Mouse (Mus musculus) left cerebral cortex, adult 9 months (tissue): ENCODE measurements around the gene Atp1a4.
"Not testable (repeated sequence)": the region's sequence is repeated elsewhere in the genome, so short reads cannot be mapped to it uniquely, and the experiment has no call there.

Experiments used
- DNase-seq, 2 experiments: peaks; one replicate each; pipeline ENCODE4 v3.0.0; 2022; ENCODE audit warnings: low spot score in 2 of 2

Gene Atp1a4

DNA sequence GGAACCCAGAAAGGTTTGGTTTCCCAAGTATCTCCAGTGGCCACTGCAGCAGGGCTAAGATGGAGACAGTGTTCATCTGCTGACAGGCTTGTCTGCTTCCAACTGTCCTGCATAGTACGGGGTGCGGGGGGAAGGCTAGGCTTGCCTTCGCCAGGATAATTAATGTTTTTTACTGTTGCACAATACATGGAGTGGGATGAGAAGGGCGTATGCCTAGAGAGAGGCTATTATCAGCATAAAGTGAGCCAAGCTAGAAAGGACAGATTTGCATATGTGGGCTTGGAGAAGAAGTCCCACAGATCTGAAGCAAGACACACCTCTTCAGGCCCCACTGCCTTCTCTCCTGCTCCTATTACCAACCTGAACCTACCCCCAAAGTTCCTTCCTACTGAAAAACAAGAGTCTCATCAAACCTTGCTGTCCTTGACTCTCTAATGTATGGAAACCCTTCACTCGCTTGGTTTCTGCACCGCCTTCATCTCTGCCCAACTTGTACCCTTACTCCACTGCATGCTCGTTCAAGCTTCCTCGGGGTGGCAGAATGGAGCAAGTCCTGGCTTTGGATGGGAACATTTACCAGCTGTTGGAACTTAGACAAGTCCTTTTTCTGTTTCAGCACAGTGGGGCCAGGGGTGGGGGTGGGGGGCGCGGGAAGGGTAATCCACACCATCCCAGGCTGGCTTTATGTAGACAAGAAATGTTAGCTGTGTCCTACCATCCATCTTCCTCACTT is 23.5 kb upstream of the Atp1a4 start:
- peak; percentile 62 to 69 for DNase-seq

DNA sequence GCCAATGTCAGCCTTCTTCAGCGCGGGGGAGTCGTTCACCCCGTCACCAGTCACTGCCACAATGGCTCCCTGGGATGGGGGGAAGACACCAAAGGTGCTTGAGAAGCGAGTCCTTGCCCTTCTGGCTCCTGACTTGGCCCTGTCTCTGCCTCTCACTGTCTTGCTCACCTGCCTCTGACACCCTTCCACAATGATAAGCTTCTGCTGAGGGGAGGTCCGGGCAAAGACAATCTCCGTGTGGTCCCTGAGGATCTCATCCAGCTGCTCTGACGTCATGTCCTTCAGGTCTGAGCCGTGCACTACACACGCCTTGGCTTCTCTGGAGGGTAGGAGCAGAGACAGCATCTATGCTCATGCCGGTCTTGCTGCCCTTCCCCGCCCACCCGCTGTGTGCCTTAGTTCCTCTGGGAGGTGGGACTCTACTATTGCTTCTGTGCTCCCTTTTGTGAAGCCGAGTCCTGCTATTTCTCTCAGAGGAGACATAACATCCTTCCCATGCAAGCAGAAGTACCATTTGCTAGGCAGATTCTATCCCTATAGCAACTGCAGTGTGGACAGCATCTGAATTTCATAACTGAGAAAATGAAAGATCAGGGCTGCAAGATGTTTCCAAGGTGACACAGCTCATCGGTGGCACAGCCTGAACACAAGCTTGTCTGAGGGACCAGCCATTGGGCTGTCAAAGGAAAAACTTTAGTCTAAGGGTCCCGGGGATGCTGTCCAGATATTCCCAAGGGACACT is 21.7 kb upstream of the Atp1a4 start:
- no peak for DNase-seq

DNA sequence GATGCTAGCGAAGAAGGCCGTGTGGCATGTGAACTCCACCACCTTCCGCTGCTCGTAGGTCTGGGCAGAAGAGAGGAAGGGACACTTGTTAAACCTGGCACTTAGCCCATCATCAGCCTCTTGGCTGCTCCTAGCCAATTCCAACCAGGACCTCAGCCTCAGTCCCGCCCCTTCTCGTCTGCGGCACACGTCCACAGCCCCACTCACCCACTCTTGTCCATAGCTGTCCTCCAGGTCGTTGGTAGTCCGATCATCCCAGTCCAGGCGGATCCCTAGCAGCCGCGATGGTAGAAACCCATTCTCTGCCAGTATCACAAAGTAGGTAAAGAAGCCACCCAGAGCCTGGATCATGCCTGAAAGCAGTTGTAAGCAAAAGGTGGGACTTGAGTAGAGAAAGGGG is 20.1 kb upstream of the Atp1a4 start:
- no peak for DNase-seq

DNA sequence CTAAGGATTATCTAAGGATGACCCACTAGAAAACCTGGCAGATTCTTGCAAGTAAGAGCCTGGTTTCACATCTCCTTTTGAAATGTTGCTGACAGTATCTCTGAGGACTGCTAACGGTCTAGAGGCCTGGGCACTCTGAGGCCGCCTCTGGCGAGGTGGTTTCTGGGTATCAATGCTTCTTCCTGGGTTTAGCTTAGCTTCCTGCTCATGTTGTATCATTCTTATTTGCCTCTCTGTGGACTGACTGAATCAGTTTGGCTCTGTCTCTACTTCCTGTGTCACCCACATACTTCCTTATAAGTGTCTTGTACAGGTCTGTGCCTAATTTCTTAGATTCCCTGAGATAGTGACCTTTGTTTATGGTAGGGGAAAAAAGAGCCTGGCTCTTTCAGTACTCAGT is 19.0 kb upstream of the Atp1a4 start:
- no peak for DNase-seq

DNA sequence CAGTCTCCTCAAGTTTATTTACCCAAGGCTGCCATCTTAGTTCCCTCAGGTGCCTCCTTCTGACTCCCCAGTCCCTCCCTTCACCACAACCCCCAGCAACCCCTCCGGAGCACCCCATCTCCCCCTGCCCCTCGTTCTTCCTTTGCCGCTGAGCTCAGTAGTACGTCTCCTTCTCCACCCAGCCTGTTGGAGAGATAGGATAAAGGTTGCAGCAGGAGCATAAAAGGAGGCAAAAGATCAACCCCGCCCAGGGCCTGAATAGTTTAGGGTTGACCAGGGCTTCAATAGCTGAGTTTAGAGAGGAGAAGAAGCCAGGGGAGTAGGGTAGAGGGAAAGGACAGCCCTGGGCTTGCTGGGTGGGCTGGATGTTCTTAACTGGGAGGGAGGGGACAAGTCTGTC is 16.3 kb upstream of the Atp1a4 start:
- no peak for DNase-seq

DNA sequence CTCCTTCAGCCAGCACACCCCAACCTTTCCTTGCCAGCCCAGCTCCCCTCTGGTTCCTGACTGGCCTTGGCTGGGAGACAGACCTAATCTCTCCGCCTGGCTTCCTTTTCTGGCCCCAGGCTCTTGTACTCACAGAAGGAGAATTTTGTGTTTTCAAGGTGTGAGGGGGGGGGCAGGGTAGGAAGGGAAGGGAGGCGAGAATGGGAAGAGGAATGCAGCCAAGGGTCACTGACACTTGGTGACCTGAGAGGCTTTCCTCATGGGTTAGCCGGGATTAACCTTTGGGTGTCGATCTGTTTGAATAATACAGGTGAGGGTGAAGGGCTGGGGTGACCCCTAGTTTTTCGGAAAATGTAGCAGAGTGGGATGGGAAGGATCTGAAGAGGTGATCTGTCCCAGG is 15.9 kb upstream of the Atp1a4 start:
- no peak for DNase-seq

DNA sequence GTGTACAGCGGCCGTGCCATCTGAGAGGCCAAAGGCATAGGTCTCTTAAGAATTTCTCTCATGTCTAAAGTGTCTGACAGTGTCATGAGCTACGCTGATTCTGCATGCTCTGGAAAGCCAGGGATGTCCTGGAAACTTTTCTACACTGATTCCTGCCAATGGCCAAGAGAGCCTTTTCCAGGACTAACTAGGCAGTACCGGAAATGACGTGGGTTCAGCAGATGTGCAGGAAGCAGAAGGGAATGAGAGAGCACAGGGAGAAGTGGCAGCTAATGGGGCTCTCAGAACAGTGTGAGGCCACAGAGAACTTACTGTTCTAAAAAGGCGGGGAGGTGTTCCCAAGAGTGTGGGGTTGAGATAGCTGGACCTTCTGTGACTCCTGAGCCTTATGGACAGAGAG is 15.2 kb upstream of the Atp1a4 start:
- no peak for DNase-seq

DNA sequence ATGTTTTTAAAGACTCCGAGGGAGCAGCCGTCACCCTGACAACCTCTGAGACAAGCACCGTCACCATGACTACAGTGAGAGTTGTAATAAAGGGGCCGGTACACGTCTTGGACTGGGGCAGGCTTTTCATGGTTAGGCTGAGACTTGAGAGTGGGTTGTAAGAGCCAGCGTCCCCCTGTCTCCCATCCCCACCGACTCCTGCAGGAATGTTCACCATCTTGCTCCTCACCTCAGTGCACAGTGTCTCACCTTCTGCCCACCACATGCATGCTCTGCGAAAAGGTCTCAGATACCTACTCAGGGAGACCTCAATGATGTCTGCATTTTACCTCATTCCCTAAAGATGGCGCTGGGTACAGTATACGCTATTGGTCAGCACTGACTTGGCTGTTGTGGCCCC is 13.6 kb upstream of the Atp1a4 start:
- no peak for DNase-seq

DNA sequence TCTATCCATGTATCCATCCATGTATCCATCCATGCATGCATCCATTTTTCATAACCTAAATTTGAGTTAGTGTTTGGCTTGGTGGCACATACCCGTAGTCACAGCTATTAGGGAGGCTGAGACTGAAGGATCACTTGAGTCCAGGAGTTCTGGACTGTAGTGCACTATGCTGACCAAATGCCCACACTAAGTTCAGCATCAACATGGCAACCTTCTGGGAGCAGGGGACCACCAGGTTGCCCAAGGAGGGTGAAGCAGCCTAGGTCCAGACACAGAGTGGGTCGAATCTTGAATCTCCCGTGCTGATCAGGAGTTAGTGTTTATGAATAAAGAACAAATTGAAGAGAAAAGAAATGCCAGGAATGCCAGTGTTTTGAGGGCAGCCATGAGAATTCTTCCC is 13.0 kb upstream of the Atp1a4 start:
- no peak for DNase-seq

DNA sequence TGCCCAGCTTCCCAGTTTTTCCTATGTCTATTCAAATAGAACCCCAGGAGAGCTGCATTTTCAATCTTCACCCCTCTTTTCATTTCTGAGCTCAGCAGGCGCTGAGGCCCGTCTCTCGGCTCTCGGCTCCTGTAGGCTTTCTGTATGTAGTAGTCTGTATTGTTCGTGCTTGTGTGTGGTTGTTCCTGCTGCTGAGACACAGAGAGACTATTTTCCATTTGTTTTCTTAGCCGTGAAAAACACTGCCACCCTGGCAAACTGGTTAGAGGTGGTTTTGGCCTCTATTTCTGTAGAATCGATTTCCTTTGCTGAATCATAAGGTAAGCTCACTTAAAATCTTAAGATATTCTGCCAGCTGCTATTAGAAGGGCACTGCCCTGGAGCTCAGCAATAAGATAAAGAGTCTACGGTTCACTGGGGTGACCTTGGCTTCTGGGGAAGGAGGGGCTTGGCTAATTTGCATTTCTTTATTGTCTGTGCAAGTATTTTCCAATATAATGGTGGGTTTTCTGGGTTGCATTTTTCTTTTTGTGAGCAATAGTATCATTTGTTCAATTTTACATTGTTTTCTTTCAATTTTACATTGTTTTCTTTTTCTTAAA is 3.4 kb upstream of the Atp1a4 start, which contains the start of gene Igsf8:
TSS of gene Igsf8 (plus strand) at position 165 of the 602 bp plus-strand sequence.
- DNase-seq, result no peak

DNA sequence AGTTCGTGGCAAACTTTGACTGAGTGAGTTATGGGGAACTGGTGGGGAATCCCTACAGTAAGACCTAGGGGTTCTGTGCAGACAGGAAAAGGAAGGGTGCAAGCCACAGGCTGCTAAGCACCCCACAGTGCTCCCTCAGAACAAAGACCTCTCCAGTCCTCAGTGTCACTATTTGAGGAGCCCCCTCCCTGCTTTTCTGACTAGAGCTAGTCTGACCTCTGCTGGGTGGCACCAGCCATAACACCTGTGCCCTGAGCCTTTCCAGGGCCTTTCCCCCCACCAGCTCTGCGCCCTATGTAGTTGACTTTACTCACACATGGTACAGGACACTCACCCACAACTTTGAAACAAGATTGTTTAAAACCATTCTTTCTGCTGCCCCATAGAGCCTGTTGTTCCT is 10.5 kb downstream of the Atp1a4 start:
- DNase-seq, result no peak

DNA sequence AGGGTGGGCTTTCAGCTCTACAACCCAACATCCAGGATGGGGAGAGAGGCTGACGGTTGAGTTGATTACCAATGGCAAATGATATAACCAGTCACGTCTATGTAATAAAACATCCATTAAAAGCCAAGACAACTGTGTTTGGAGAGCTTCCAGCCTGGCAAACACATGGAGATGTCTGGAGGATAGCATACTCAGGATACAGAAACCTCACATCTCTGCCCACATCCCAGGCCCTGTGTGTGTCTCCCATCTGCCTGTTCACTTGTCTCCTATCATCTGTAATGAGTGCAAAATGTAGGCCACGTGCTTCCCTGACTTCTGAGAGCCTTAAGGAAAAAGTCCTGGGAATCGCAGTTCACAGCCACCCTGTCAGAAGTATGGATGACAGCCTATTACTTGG is 11.0 kb downstream of the Atp1a4 start:
- DNase-seq, result peak in 1 of 2 experiments; percentile 30

DNA sequence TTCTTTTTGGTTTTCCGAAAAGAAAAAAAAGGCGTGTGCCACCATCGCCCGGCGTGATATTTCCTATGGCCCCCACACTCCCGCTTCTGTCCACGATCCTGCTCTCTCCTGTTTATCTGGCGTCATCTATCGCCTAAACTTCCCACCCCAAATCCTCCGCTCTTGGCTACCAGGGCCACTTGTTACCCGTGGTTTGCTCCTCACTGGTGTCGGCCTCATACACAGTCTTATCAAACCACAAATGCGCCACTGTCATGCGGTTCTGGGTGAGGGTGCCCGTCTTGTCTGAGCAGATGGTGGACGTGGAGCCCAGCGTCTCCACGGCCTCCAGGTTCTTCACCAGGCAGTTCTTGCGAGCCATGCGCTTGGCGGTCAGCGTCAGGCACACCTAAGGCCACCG is 13.6 kb downstream of the Atp1a4 start:
- DNase-seq, result not testable (repeated sequence)

DNA sequence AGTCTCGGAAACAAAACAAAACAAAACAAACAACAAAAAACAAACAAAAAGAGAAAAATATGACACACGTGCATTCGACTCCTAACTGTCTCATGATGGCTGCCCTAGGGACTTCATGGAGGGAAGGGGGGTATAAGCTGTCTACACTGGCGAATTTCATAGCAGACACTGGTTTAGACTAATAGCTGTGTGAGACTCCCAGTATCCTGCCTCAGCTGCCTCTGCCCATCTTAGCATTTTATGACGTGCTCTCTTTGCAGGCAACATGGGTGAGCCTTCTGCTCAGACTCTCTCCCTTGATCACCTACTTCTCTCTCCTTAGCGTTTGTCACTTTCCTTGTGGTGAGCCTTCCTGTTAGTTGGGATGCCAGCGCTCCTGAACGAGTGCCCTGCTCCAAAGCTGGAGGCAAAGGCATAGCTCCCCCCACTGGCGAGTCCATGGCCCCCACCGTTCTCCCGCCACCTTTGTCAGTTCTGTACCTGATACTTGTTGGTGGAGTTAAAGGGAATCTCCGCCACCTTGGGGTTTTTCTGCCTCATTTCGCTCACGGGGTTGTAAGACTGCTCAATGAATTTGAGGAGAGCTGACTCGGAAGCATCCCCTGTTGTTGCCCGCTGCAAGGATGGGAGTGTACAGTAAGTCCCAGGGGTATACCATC is 14.5 kb downstream of the Atp1a4 start:
- DNase-seq, result no peak

DNA sequence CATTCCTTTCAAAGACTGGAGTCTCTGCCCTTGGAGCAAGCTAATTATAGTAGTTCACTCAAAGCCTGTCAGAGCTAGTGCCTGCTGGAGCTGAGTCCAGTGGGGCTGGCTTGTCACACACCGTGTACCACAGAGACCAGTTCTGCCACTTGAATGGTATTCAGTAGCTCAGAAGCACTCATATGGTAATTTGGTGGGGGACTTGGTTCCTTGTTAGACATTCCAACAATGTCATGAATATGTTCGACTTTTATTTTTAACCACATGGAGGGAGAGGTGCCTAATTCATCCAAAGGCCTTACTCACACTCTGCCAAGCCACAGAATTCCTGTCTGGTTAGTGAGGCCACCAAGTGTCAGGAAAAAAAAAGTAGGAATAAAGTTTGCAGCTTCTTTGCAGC is 15.8 kb downstream of the Atp1a4 start:
- no peak for DNase-seq

DNA sequence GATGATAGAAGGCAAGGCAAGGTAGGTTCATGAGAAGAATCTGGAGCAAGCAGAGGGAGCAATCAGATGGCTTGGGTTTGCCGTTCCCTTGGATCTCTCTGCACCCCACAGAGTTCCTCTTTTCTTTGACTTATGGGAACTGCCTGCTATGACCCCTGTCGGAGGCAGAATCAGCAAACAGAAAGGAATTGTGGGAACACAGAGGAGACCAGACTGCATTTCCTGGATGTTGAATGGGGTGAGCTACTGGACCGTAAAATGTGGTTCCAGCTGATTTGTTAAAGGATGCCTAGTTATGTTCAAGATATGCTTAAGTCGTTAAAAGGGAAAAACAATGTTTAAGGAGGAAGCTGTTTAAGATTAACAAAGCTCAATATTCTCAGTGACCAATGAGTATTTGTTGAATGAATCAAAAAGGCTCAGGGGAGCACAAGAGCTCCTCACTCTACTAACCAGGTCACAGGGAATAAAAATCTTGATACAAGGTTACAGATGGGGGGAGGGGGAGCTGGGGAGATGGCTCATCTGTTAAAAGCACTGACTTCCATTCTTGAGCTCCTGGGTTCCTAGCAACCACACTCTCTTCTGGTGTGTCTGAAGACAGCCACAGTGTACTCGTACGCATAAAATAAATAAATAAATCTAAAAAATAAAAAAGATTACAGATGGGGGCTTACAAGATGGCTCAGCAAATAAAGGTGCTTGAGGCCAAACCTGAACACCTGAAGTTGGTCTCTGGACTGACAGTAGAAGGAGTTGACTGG is 17.1 kb downstream of the Atp1a4 start:
- no peak for DNase-seq

DNA sequence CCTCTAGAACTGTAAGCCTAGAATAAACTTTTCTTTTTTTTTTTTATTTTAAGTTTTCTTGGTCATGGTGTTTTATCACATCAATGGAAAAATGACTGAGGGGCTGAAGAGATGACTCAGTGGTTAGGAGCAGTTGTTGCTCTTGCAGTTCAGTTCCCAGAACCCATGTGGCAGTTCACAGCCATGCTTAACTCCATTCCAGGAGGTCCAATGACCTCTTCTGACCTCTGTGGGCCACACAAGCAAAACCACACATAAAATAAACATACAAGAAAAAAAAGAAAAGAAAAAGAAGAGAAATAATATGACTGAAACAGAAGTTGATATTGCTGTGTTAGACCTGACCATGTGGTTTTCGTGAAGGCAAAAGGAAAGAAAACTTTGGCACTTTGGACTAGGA is 29.0 kb downstream of the Atp1a4 start:
- no peak for DNase-seq

DNA sequence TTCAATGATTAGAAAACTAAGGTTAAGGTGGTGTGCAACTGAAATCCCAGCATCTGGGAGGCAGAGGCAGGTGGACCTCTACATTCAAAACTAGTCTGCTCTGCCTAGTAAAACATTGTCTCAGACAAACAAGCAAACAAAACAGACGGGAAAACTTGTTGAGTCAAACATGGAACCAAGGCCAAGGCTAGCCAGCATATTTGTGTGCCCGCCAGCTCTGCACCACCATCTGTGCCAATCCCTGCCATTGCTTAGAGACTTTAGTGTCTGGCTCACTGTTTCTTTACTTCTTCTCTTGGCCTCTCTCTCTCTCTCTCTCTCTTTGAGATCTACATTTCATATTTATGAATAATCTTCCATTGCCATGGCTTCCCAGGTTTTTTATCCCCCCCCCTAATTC is 30.0 kb downstream of the Atp1a4 start:
- no peak for DNase-seq

DNA sequence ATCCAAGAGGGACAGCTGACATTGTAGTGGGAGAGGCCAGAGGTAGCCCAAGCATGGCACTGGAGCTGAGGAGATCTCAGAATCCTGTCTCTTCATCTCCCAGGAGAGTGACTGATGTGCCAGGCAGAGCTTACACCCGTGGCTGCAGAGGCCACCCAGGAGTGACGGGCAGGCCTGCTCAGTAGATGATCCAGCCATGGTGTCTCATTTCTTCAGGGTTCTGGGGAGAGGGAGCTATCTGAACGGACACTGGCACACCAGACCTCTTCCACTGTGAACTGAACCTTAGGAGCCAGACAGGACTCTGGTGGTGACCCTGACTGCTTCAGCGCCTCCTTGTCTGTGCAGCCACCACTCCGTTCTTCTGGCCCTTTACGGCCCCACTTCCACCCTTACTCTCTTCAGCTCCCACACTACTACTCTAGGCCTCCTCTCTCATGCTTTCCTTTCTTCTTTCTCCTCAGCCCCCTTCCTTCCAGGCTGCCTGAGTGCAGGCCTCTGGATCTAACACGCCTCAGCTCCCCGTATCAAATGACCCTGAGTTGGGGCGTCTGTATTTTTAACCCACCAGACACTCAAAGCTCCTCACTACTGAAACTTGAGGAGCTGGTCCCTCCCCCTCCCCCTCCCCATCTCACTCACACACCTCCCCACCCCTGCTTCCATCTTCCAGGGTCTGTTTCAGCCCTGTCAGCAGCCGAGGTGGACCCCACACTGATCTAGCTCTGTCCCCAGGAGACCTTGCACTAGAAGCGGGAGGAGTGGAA is 36.7 kb downstream of the Atp1a4 start:
- no peak for DNase-seq

DNA sequence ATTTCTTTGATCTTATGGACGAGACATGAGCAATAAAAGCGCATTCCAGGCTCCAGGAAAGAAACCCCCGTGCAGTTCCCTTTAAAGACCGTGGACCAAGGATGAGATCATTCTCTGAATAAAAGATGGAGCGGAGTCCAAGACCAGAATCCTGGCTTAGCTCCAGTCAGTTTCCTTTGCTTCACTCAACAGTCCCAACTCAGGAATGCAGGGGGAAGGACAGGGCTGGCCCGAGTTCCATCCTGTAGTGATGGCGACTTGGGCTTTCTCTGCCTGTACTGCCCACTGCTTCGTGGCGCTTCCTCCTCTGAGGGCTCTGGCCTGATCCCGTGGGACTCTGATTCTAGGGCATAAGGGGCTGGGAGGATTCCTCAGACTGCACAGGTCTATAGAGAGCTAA is 37.8 kb downstream of the Atp1a4 start:
- no peak for DNase-seq
